Mouse (Mus musculus) testis, adult 2 months (tissue): ENCODE data around the gene Zfp78.

ENCODE experiments used
- CTCF ChIP-seq: fragments of 200-500 bp; IDR thresholded peaks from 2 replicates; pipeline ENCODE4 v1.5.1; 2012; ENCODE audit warnings: low read depth, mild to moderate bottlenecking, inconsistent platforms, low read length, moderate library complexity; ENCODE audit not compliant: control insufficient read depth, insufficient read depth, insufficient replicate concordance
- POLR2A ChIP-seq: fragments of 200-500 bp; IDR thresholded peaks from 2 replicates; pipeline ENCODE4 v1.6.1; 2012; ENCODE audit warnings: low read depth, mild to moderate bottlenecking, inconsistent platforms, low read length, moderate library complexity; ENCODE audit not compliant: control insufficient read depth

GRCm38 (mm10) chr7:6414626-6415441 lies 51.8 kb downstream of the Zfp78 start:
- TF ChIP-seq CTCF (no peak), POLR2A (no peak)
